Mouse (Mus musculus) hindlimb bud, embryonic 11.5 days (tissue): Measurements from ENCODE around the gene Acss1.

Experiments
- DNase-seq: peaks from one replicate; pipeline ENCODE4 v3.0.0-alpha.2; 2012; ENCODE audit warnings: low read depth, low spot score; ENCODE audit errors: extremely low spot score

The Acss1 gene

DNA sequence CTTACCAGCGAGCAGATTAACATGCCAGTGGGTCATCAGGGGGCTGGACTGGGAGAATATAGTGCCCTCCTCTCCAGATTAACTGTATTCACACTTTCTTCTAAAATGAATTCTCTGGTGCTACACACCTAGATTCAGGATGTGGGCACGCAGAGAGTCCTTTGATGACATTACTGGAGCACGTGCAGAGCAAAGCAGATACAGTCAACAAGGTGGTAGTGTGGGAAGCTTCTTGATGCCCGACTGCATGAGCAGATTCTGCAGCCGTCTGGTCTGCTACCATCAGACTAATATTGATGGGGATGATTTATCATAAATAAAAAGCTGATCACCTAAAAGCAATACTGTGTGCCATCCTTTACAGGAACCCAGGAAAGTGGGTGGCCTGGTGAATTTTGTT is 89.7 kb downstream of the Acss1 start:
- DNase-seq, result no peak

GRCm38 (mm10) chr2:150576256-150576655 is 92.0 kb downstream of the Acss1 start:
- DNase-seq, result no peak

DNA sequence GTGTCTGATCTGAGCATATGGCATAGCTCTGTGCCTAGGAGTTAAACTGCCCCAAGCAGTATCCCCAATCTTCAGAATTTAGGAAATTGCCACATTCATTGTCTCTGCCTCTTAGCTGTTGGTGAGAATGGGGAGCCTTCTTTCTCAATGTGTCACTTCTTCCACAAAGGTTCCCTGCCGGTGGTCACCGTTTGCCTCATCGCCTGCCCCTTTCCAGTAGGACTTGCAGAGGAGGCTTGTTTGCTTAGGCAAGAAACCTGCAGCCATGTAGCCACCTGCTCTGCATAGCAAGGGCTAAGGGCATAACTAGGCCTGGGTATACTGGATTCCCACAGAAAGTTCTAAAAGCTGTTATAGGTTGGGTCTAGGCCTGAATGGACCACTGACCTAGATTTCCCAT is 95.8 kb downstream of the Acss1 start:
- no peak for DNase-seq

GRCm38 (mm10) chr2:150570761-150571160 is 97.5 kb downstream of the Acss1 start:
- no peak for DNase-seq

GRCm38 (mm10) chr2:150569847-150570590 is 98.3 kb downstream of the Acss1 start, which contains the start of gene Cst7:
Gene Cst7, plus strand, starts transcription at chr2:150570415.
- DNase-seq, result no peak
